Mouse (Mus musculus) stomach, embryonic 16.5 days (tissue): Measurements from ENCODE around the gene Cnmd. TPM values are rescaled to one million over a fixed set of nuclear protein-coding genes. Genes with fewer than 3 reads are reported as not detected.
A peak's percentile ranks its signal among the peaks of the same experiment; 100 is the strongest.

Experiments
- ATAC-seq: fragments of 200-750 bp; cut with Nextera tagmentation; 2 replicates; pipeline ENCODE4 v1.8.0; 2017; ENCODE audit warnings: moderate number of reproducible peaks, moderate TSS enrichment; ENCODE audit not compliant: insufficient read depth, low FRiP score
- H3K27ac ChIP-seq: fragments of 300-500 bp; sonication (generic); 2 replicates; pipeline ENCODE4 v1.5.1; 2014; ENCODE audit warnings: low read length
- H3K27me3 ChIP-seq: fragments of 300-500 bp; sonication (generic); 2 replicates; pipeline ENCODE4 v1.6.1; 2014; ENCODE audit warnings: low read length, control low read depth, mixed read lengths; ENCODE audit not compliant: control insufficient read depth, insufficient read depth
- H3K36me3 ChIP-seq: fragments of 300-500 bp; sonication (generic); 2 replicates; pipeline ENCODE4 v1.6.1; 2014; ENCODE audit warnings: low read length; ENCODE audit not compliant: control insufficient read depth, insufficient read depth
- H3K4me1 ChIP-seq: fragments of 300-500 bp; sonication (generic); 2 replicates; pipeline ENCODE4 v1.6.1; 2014; ENCODE audit warnings: low read length, control low read depth, mixed read lengths; ENCODE audit not compliant: control insufficient read depth, insufficient read depth
- H3K4me2 ChIP-seq: fragments of 300-500 bp; sonication (generic); 2 replicates; pipeline ENCODE4 v1.6.1; 2014; ENCODE audit warnings: low read depth, low read length, mixed read lengths
- H3K4me3 ChIP-seq: fragments of 300-500 bp; sonication (generic); replicated peaks from 2 replicates; pipeline ENCODE4 v1.5.1; 2014; ENCODE audit warnings: mild to moderate bottlenecking, low read length
- H3K9ac ChIP-seq: fragments of 300-500 bp; sonication (generic); 2 replicates; pipeline ENCODE4 v1.6.1; 2014; ENCODE audit warnings: low read length
- H3K9me3 ChIP-seq: fragments of 300-500 bp; sonication (generic); replicated peaks from 2 replicates; pipeline ENCODE4 v1.6.1; 2016; ENCODE audit warnings: low read length, control low read depth; ENCODE audit not compliant: control insufficient read depth
- WGBS: fragments of 180-500 bp; shearing (Covaris S2); extraction: QIAGEN DNeasy Blood & Tissue Kit; methylation state at CpG from one replicate; pipeline ENCODE4 v1.1.7; 2014; 5-methylcytosine and 5-hydroxymethylcytosine counted together
- polyA plus RNA-seq: library from polyadenylated mRNA; unstranded; fragments of >200 nt; fragmentation: Nextera tagmentation; extraction: Ambion mirVana; gene quantifications from 2 replicates; pipeline ENCODE4 v1.2.1, GENCODE M21; 2015

Gene Cnmd
- polyA plus RNA-seq, 1 experiment from 2014 or later, result 3.1 TPM

DNA sequence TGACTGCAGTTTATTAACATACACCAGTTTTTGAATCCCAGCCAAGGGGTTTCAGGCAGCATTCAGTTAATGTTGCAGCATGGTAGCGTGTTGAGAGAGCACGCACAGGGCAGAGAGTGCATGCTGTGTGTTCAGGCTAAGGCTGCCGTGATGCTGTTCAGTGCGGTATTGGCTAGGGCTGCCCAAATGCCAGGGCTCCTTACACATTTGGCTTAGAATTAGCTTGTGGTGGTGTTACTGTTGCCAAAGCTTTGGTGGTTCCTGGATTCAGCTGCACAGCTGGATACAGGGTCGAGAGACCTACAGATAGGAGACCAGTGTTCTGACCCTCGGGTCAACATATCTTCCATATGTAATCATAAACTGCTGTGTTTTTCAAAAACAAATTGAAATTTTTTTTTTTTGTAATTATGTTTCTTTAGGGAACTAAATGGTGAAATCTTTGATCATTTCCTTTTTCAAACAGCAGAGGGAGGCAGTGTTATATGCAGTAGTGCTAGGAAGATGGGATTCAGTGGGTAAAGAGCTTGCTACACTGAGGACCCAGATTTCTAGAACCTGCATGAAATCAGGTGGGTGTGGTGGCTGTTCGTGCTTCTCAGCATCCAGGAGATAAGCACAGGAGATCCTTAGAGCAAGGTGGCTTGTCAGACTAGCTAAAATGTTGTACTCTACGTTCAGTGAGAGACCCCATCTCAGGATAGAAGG, 44.7 kb downstream of the Cnmd start:
- H3K4me1 ChIP-seq, result no peaks in the 10 kb centered on the region
- H3K27me3 ChIP-seq, result no peaks in the 10 kb centered on the region
- H3K36me3 ChIP-seq, result peaks cover 8% of the 10 kb centered on the region; the same call in 1 of the 2 replicates
- no peak overlapping the region for H3K9ac ChIP-seq
- no peak overlapping the region for H3K27ac ChIP-seq
- WGBS, result 82% methylated on average over 8 of the region's 8 CpGs
- no peak overlapping the region for H3K4me2 ChIP-seq
- no peak for ATAC-seq
- H3K4me3 ChIP-seq, result no peak overlapping the region
- no peaks in the 10 kb centered on the region for H3K9me3 ChIP-seq

DNA sequence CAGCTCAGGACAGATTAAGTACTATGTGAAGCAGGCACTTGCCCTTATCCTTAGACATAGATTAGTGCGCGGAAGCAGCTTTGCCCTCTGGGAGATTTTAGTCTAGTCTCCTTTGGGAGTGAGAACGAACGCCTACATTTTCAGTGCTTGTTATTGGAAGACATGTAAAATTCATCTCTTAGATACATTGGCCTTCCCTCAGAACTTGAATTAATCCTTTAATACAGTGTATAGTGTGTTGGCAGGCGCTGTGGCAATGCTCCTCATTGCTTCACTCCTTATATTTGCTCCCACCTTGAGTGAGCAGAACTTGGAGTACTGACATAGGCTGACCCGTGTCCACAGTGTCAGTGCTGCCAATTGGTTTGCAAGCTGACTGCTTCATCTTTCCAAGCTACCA, 53.7 kb downstream of the Cnmd start:
- H3K4me3 ChIP-seq, result no peak overlapping the region
- H3K9ac ChIP-seq, result no peak overlapping the region
- no peak overlapping the region for H3K27ac ChIP-seq
- ATAC-seq, result no peak
- H3K27me3 ChIP-seq, result no peaks in the 10 kb centered on the region
- H3K9me3 ChIP-seq, result no peaks in the 10 kb centered on the region
- WGBS, result 93% methylated on average over 6 of the region's 6 CpGs
- peaks cover 19% of the 10 kb centered on the region; the same call in 1 of the 2 replicates for H3K36me3 ChIP-seq
- no peaks in the 10 kb centered on the region for H3K4me1 ChIP-seq
- no peak overlapping the region for H3K4me2 ChIP-seq

DNA sequence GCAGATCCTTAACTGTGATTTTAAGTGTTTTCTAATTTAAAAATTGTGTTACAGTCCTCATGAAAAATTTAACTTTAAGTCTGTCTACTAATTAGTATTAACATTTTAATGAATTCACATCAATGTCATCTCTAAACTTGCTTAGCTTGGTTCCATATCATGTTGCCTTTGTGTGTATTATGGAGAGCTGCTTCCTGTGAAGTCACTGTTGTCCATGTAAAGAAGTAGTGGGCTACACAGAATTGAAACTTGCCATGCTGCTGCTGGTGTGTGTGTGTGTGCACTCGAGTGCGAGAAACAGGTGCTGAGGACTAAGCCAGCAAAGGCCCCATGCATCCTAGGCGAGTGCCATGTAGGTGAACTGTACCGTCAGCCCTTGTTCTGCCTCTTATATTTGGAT, 54.6 kb downstream of the Cnmd start:
- no peak for ATAC-seq
- H3K27me3 ChIP-seq, result no peaks in the 10 kb centered on the region
- H3K4me2 ChIP-seq, result no peak overlapping the region
- H3K9ac ChIP-seq, result no peak overlapping the region
- WGBS, result 90% methylated on average over 4 of the region's 4 CpGs
- no peaks in the 10 kb centered on the region for H3K9me3 ChIP-seq
- H3K4me1 ChIP-seq, result no peaks in the 10 kb centered on the region
- peaks cover 21% of the 10 kb centered on the region; the same call in 1 of the 2 replicates for H3K36me3 ChIP-seq
- no peak overlapping the region for H3K27ac ChIP-seq
- H3K4me3 ChIP-seq, result no peak overlapping the region

DNA sequence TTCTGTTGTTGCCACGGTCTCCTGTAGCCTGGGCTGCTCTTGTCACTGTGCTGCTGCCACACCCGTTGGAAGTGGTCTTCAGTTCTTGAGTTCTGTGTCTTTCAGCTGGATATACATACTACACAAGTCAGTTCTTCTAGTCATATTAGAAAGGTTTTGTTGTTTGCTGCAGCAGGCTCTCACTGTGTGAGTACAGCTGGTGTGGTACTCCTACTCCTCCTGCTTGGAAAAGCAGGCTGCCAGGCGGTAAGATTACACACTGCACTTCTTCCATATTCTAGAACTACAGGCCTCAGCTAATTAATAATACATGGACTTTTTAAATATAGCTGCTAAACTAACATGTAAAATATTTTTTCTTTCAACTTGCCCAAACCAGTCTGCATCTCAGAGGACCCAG, 55.1 kb downstream of the Cnmd start:
- peaks cover 23% of the 10 kb centered on the region; the same call in 1 of the 2 replicates for H3K36me3 ChIP-seq

DNA sequence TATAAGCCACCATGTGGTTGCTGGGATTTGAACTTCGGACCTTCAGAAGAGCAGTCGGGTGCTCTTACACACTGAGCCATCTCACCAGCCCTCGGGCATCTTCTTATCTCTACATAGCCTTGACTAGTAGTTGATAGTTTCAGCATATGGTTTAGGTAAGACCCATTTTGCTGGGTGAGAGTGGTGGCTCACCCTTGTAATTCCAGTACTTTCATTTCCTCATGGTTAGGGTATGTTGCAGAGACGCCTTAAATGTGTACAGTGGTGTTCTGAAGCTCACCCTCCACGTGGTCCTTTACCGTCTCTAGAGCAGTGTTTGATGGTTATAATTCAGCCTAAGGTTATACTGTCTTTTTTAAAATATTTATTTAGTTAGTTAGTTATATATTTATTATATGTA, 55.6 kb downstream of the Cnmd start:
- ATAC-seq, result no peak
- Histone ChIP-seq H3K4me2 (no peak overlapping the region), H3K27me3 (no peaks in the 10 kb centered on the region), H3K4me3 (no peak overlapping the region), H3K27ac (no peak overlapping the region), H3K9me3 (no peaks in the 10 kb centered on the region), H3K36me3 (peaks cover 20% of the 10 kb centered on the region; the same call in 1 of the 2 replicates), H3K9ac (no peak overlapping the region), H3K4me1 (no peaks in the 10 kb centered on the region)
- 87% methylated on average over 6 of the region's 6 CpGs for WGBS

More for the DNA sequence above, 55.1 kb downstream of the Cnmd start:
- 93% methylated on average over 3 of the region's 3 CpGs for WGBS
- no peak overlapping the region for H3K4me3 ChIP-seq
- no peaks in the 10 kb centered on the region for H3K27me3 ChIP-seq
- H3K9ac ChIP-seq, result no peak overlapping the region
- no peak for ATAC-seq
- H3K4me2 ChIP-seq, result no peak overlapping the region
- H3K9me3 ChIP-seq, result no peaks in the 10 kb centered on the region
- no peaks in the 10 kb centered on the region for H3K4me1 ChIP-seq
- no peak overlapping the region for H3K27ac ChIP-seq

DNA sequence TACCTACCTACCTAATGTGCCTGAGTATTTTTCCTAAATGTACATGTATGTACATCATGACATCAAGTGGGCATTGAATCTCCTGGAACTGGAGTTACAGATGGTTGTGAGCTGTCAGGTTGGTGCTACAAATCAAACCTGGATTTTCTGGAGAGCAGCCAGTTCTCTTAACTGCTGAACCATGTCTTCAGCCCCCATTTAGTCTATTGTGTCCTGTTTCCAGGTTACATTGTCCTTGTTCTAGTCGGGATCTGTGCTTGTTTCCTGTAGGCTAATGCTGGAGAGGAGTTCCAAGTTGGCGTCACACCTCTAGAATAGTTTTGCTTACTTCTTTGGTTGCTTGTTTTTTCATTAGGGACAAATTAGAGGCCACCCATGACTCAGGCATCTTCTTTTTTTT, 56.1 kb downstream of the Cnmd start:
- Histone ChIP-seq H3K9ac (no peak overlapping the region), H3K27ac (no peak overlapping the region), H3K36me3 (peaks cover 18% of the 10 kb centered on the region; the same call in 1 of the 2 replicates), H3K4me1 (no peaks in the 10 kb centered on the region), H3K4me2 (no peak overlapping the region), H3K4me3 (no peak overlapping the region), H3K27me3 (no peaks in the 10 kb centered on the region), H3K9me3 (no peaks in the 10 kb centered on the region)
- ATAC-seq, result no peak
- 80% methylated on average over 2 of the region's 2 CpGs for WGBS

DNA sequence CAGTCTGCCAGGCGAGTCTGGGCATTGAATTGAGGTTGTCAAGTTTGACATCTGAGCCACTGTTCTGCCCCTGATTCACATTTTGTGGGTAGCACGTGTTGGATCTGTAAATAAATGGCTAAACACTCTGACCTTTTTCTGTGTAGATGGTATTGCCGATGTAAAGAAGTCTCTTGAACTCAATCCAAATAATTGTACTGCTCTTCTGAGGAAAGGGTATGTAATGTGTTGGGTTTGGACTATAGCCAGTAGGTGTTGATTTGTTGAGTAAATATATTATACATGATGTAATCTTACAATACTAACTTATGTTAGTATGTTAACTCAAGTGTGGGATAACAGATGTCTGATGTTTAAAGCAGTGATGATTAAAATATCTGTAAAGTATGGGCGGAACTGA, 65.4 kb downstream of the Cnmd start:
- ATAC-seq, result 0 out of 2 replicates have a peak, but pooled peaks have one; percentile 47
- Histone ChIP-seq H3K4me2 (no peak overlapping the region), H3K4me3 (no peak overlapping the region), H3K4me1 (no peaks in the 10 kb centered on the region), H3K36me3 (peaks cover 18% of the 10 kb centered on the region; the same call in 1 of the 2 replicates), H3K27ac (no peak overlapping the region), H3K27me3 (no peaks in the 10 kb centered on the region), H3K9me3 (no peaks in the 10 kb centered on the region), H3K9ac (no peak overlapping the region)
- WGBS, result 55% methylated on average over 4 of the region's 4 CpGs

DNA sequence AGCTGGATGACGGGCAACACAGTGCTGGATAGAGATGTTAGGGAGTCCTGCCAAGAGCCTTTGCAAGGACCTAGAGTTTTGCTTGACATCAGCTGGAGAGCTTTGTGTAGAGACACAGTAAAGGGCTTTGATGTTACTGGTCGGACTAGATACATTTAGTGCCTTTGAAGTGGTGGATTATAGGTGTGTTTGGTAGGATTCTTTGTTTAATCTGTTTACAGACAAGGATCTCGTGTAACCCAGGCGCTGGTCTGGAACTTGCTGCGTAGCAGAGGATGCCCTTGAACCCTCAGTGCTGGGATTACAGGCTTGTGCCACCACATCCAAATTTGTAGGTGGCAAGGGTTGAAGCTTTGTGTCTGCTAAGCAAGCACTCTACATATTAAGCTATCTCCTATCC, 67.9 kb downstream of the Cnmd start:
- H3K27me3 ChIP-seq, result no peaks in the 10 kb centered on the region
- peaks cover 2% of the 10 kb centered on the region for H3K4me1 ChIP-seq
- no peaks in the 10 kb centered on the region for H3K9me3 ChIP-seq
- peaks cover 8% of the 10 kb centered on the region; the same call in 1 of the 2 replicates for H3K36me3 ChIP-seq
- H3K27ac ChIP-seq, result no peak overlapping the region
- 86% methylated on average over 5 of the region's 5 CpGs for WGBS
- no peak for ATAC-seq
- no peak overlapping the region for H3K4me2 ChIP-seq
- no peak overlapping the region for H3K9ac ChIP-seq
- no peak overlapping the region for H3K4me3 ChIP-seq

DNA sequence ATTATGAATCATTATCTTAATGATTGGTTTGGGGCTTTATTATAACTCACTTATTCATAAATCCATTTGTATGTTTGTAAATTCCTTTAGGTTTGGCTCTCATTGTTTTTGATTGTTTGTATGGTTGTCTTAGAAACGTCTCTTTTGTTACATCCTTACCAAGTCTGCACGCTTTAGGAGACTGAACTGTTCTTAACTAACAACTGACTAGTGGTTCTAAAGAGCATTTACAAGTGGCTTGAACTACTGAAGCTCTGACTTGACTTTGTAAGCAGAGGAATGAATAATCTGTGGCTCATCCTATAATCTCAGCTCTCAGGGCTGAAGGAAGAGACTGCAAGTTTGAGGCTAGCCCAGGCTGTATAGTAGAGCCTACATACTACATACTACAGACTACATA, 70.4 kb downstream of the Cnmd start:
- Histone ChIP-seq H3K9me3 (no peaks in the 10 kb centered on the region), H3K27ac (no peak overlapping the region), H3K36me3 (0 out of 2 replicates have a peak, but pooled peaks cover 6% of the 10 kb centered on the region), H3K9ac (no peak overlapping the region), H3K4me1 (peaks cover 11% of the 10 kb centered on the region), H3K4me2 (no peak overlapping the region), H3K4me3 (no peak overlapping the region), H3K27me3 (no peaks in the 10 kb centered on the region)
- no peak for ATAC-seq
- WGBS, result 89% methylated on average over 2 of the region's 2 CpGs
